Mouse (Mus musculus) stomach, embryonic 14.5 days (tissue): ENCODE results near the gene 4930402F06Rik. TPM values are rescaled to one million over a fixed set of nuclear protein-coding genes. Genes with fewer than 3 reads are reported as not detected.

Experiments used
- ATAC-seq: fragments of 200-750 bp; cut with Nextera tagmentation; 2 replicates; pipeline ENCODE4 v1.8.0; 2017; ENCODE audit warnings: low read depth, moderate TSS enrichment; ENCODE audit not compliant: insufficient number of reproducible peaks, insufficient read depth, low FRiP score
- H3K27ac ChIP-seq: fragments of 300-500 bp; sonication (generic); 2 replicates; pipeline ENCODE4 v1.5.1; 2014; ENCODE audit warnings: mild to moderate bottlenecking, low read length, moderate library complexity, mixed read lengths
- H3K27me3 ChIP-seq: fragments of 300-500 bp; sonication (generic); 2 replicates; pipeline ENCODE4 v1.6.1; 2014; ENCODE audit warnings: low read length, control low read depth, mixed read lengths; ENCODE audit not compliant: control insufficient read depth, insufficient read depth
- H3K36me3 ChIP-seq: fragments of 300-500 bp; sonication (generic); 2 replicates; pipeline ENCODE4 v1.6.1; 2014; ENCODE audit warnings: mild to moderate bottlenecking, control low read depth, low read length, moderate library complexity, mixed read lengths; ENCODE audit not compliant: control insufficient read depth, insufficient read depth
- H3K4me1 ChIP-seq: fragments of 300-500 bp; sonication (generic); 2 replicates; pipeline ENCODE4 v1.6.1; 2014; ENCODE audit warnings: low read length, control low read depth, mixed read lengths; ENCODE audit not compliant: control insufficient read depth, insufficient read depth
- H3K4me2 ChIP-seq: fragments of 300-500 bp; sonication (generic); replicated peaks from 2 replicates; pipeline ENCODE4 v1.6.1; 2014; ENCODE audit warnings: low read depth, low read length, control low read depth
- H3K4me3 ChIP-seq: fragments of 300-500 bp; sonication (generic); 2 replicates; pipeline ENCODE4 v1.5.1; 2014; ENCODE audit warnings: low read depth, low read length, control low read depth
- H3K9ac ChIP-seq: fragments of 300-500 bp; sonication (generic); replicated peaks from 2 replicates; pipeline ENCODE4 v1.6.1; 2014; ENCODE audit warnings: low read depth, mild to moderate bottlenecking, control low read depth, low read length, moderate library complexity, mixed read lengths
- H3K9me3 ChIP-seq: fragments of 300-500 bp; sonication (generic); 2 replicates; pipeline ENCODE4 v1.6.1; 2016; ENCODE audit warnings: low read depth, low read length, control low read depth; ENCODE audit not compliant: control insufficient read depth
- WGBS: fragments of 180-500 bp; shearing (Covaris S2); extraction: QIAGEN DNeasy Blood & Tissue Kit; methylation state at CpG from one replicate; pipeline ENCODE4 v1.1.7; 2014; 5-methylcytosine and 5-hydroxymethylcytosine counted together
- polyA plus RNA-seq: library from polyadenylated mRNA; unstranded; fragments of >200 nt; fragmentation: Nextera tagmentation; extraction: Ambion mirVana; gene quantifications from 2 replicates; pipeline ENCODE4 v1.2.1, GENCODE M21; 2014

The 4930402F06Rik gene
- polyA plus RNA-seq, 1 experiment from 2014 or later, result not detected

DNA sequence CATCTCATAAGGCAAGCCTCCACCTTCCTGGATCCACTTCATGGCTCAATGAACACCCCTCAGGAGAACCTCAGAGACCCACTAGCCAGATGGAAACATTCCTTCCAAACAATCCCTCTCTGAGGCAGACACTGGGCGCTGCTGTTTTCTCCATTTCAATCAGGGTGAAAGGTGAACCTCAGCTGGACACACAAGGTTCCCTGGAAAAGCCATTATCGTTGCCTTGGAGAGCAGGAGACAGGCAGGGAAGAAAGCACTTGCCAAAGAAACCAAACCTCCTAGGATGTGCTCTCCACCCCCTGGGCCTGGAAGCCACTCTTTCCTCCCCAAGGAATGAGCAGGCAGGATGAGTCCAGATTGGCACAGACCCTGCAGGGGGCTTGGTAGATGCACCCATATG, 30.6 kb upstream of the 4930402F06Rik start:
- no peak for ATAC-seq
- H3K4me2 ChIP-seq, result no peak overlapping the region

DNA sequence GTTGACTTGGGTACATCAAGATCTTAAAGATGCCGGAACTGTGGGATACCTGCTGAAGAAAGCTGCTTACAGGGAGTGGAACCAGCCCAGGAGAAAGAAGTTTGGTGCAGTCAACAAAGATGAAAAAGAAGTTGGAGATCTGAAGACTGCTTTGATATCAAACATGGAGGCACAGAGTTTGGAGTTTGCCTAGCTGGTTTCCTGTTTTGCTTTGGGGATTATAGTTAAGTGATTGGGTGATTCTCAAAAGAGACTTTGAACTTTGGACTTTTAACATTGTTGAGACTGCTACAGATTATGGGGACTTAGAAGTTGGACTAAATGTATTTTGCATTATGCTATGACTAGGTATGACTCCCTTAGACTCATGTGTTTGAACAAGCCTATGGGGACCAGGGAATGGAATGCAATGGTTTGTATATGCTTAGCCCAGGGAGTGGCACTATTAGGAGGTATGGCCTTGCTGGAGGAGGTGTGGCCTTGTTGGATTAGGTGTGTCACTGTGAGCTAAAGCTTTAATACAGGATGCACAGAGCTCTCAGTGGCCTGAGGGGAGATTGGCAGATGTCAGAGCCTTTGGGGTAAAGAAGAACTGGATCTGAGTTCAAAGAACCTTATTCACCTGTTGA, 26.9 kb upstream of the 4930402F06Rik start:
- no peak overlapping the region for H3K27ac ChIP-seq
- ATAC-seq, result peak; percentile 75
- WGBS, result 100% methylated on average over 1 of the region's 1 CpGs

More for the DNA sequence above, 30.6 kb upstream of the 4930402F06Rik start:
- Histone ChIP-seq H3K27ac (no peak overlapping the region), H3K9me3 (no peaks in the 10 kb centered on the region), H3K9ac (no peak overlapping the region), H3K27me3 (no peaks in the 10 kb centered on the region), H3K36me3 (no peaks in the 10 kb centered on the region), H3K4me3 (no peak overlapping the region), H3K4me1 (peaks cover 8% of the 10 kb centered on the region)
- 20% methylated on average over 2 of the region's 2 CpGs for WGBS

DNA sequence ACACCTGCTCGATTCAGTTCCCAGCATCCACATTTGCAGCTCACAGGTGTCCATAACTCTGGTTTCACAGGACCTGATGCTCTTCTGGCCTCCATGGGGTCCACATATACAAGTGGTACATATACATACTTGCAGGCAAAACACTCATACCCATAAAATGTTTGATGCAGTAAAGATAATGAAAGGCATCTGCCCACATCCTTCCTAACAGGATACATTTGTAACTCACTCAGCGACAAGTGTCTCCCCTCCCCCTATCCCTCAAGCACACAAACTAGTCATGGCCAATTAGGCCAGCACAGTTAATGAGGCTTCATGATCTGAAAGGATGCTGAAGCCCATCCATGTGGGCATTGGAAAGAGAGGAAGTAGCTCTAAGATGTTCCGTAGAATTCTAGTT, 25.4 kb upstream of the 4930402F06Rik start:
- 88% methylated on average over 3 of the region's 3 CpGs for WGBS
- no peaks in the 10 kb centered on the region; the same call in 1 of the 2 replicates for H3K36me3 ChIP-seq
- no peak overlapping the region for H3K4me3 ChIP-seq
- peaks cover 7% of the 10 kb centered on the region; the same call in 1 of the 2 replicates for H3K9me3 ChIP-seq
- H3K4me1 ChIP-seq, result no peaks in the 10 kb centered on the region
- H3K27ac ChIP-seq, result no peak overlapping the region
- no peaks in the 10 kb centered on the region for H3K27me3 ChIP-seq
- ATAC-seq, result no peak
- no peak overlapping the region for H3K9ac ChIP-seq
- no peak overlapping the region for H3K4me2 ChIP-seq

More for the DNA sequence above, 26.9 kb upstream of the 4930402F06Rik start:
- Histone ChIP-seq H3K9me3 (peaks cover 7% of the 10 kb centered on the region; the same call in 1 of the 2 replicates), H3K4me3 (no peak overlapping the region), H3K27me3 (no peaks in the 10 kb centered on the region), H3K9ac (no peak overlapping the region), H3K4me1 (no peaks in the 10 kb centered on the region), H3K36me3 (no peaks in the 10 kb centered on the region; the same call in 1 of the 2 replicates), H3K4me2 (no peak overlapping the region)

DNA sequence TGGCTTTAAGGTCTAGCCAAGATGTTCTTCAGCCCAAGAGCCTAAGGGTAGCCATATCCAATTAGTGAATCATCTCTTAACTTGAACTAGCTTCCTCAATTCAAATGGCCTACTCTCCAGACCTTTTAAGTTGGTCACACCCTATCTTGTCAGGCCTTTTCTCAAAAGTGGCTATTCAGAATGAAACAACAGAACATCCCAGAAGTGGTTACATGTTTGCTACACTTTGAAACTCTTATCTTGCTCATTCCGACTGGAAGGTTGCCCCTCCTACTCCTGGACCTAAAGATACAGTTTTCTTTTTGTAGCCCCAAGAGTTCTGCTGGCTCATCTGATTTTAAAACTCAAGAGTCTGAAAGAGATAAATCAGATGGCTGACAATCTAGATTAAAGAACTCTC, 23.7 kb upstream of the 4930402F06Rik start:
- no peak overlapping the region for H3K9ac ChIP-seq
- H3K9me3 ChIP-seq, result peaks cover 7% of the 10 kb centered on the region; the same call in 1 of the 2 replicates
- H3K27me3 ChIP-seq, result no peaks in the 10 kb centered on the region
- WGBS, result 78% methylated on average over 1 of the region's 1 CpGs
- no peak overlapping the region for H3K4me3 ChIP-seq
- no peaks in the 10 kb centered on the region; the same call in 1 of the 2 replicates for H3K36me3 ChIP-seq
- no peak overlapping the region for H3K4me2 ChIP-seq
- no peak for ATAC-seq
- no peaks in the 10 kb centered on the region for H3K4me1 ChIP-seq
- no peak overlapping the region for H3K27ac ChIP-seq

DNA sequence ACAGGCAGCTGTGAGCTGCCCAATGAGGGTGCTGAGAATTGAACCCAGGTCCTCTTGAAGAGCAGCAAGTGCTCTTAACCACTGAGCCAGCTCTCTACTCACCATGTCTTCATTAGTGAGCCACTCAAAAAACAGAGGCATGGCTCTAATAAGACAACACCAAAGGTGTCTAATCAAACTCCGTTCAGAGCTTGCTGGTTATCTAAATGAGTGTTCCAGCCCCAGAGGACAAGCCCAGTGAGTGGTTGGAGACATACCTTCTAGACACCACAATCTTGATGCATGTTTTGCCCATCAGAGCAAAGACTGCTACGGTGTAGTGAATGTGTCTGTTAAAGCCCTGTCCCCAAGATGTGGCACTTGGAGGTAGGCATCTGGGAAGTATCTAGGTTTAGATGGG, 22.7 kb upstream of the 4930402F06Rik start:
- WGBS, result 92% methylated on average over 2 of the region's 2 CpGs
- H3K27me3 ChIP-seq, result no peaks in the 10 kb centered on the region
- ATAC-seq, result no peak

DNA sequence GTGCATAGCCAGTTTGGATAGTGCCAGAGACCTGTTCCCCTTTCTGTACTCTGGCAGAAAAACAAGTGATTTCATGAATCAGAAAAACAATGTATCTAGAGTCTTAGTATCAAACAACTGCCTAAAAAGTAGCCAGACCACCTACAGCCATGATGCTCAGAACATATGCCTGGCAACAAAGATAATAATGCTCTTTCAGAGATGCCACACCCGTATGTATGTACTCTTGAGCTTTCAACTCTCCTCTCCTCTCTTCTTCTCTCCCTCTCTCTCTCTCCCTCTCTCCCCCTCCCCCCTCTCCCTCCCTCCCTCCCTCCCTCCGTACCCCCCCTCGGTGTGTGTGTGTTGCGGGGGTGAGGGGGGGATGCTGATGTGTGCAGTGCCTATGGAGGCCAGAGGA, 22.3 kb upstream of the 4930402F06Rik start:
- Histone ChIP-seq H3K27me3 (no peaks in the 10 kb centered on the region), H3K4me1 (no peaks in the 10 kb centered on the region), H3K36me3 (no peaks in the 10 kb centered on the region; the same call in 1 of the 2 replicates), H3K9ac (no peak overlapping the region), H3K27ac (no peak overlapping the region), H3K4me3 (no peak overlapping the region), H3K9me3 (peaks cover 7% of the 10 kb centered on the region; the same call in 1 of the 2 replicates), H3K4me2 (no peak overlapping the region)
- no peak for ATAC-seq
- 91% methylated on average over 4 of the region's 4 CpGs for WGBS

More for the DNA sequence above, 22.7 kb upstream of the 4930402F06Rik start:
- Histone ChIP-seq H3K9ac (no peak overlapping the region), H3K4me2 (no peak overlapping the region), H3K27ac (no peak overlapping the region), H3K9me3 (peaks cover 7% of the 10 kb centered on the region; the same call in 1 of the 2 replicates), H3K4me3 (no peak overlapping the region), H3K36me3 (no peaks in the 10 kb centered on the region; the same call in 1 of the 2 replicates), H3K4me1 (no peaks in the 10 kb centered on the region)

DNA sequence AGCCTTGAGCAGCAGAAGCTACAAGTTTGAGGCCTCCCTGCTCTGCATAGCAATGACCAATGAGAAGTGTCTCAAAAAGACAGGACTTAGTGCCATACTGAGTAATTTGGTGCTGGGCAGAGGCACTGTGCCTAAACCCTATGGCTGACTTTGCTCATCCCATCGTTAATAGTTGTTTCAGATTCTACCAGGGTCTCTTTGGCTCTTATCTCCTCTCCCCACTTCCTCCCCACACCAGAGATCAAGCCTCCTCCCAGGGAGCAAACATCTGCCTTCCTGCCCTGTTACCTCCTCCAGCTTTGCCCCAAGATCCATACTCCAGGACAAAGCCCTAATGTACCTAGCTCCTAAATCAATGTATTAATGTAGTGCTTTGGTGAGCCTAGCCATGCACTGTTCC, 20.3 kb upstream of the 4930402F06Rik start:
- no peak overlapping the region for H3K9ac ChIP-seq
- no peaks in the 10 kb centered on the region for H3K27me3 ChIP-seq
- H3K4me3 ChIP-seq, result no peak overlapping the region
- ATAC-seq, result no peak
- no peaks in the 10 kb centered on the region; the same call in 1 of the 2 replicates for H3K36me3 ChIP-seq
- H3K9me3 ChIP-seq, result peaks cover 7% of the 10 kb centered on the region; the same call in 1 of the 2 replicates
- H3K4me1 ChIP-seq, result no peaks in the 10 kb centered on the region
- H3K4me2 ChIP-seq, result no peak overlapping the region
- WGBS, result 75% methylated on average over 1 of the region's 1 CpGs
- no peak overlapping the region for H3K27ac ChIP-seq

DNA sequence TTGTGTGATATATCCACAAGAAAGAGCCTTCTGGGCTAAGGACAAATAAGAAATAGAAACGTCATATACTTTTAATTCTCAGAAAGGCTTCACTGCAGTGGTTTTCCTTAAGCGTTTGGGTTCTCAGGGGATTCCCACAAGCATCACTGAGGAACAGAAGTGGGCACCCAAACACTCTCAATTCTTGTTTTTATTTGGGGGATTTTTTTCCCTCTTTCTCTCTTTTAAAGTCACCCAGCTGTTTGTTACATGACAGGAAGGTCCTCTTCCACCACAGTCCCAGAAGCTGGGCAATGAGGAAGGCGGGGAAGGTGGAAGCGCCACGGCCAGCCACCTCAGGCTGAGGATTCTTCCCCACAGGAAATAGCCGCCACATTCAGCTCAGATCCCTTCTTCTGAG, 19.5 kb upstream of the 4930402F06Rik start:
- H3K9me3 ChIP-seq, result peaks cover 7% of the 10 kb centered on the region; the same call in 1 of the 2 replicates
- no peak overlapping the region for H3K4me2 ChIP-seq
- no peak overlapping the region for H3K27ac ChIP-seq
- 86% methylated on average over 6 of the region's 6 CpGs for WGBS
- H3K9ac ChIP-seq, result no peak overlapping the region
- H3K4me1 ChIP-seq, result no peaks in the 10 kb centered on the region
- H3K4me3 ChIP-seq, result no peak overlapping the region
- H3K27me3 ChIP-seq, result no peaks in the 10 kb centered on the region
- ATAC-seq, result no peak
- no peaks in the 10 kb centered on the region; the same call in 1 of the 2 replicates for H3K36me3 ChIP-seq
